9 mouse cellular contexts compared by ENCODE assay signal in the genomic region with DNA sequence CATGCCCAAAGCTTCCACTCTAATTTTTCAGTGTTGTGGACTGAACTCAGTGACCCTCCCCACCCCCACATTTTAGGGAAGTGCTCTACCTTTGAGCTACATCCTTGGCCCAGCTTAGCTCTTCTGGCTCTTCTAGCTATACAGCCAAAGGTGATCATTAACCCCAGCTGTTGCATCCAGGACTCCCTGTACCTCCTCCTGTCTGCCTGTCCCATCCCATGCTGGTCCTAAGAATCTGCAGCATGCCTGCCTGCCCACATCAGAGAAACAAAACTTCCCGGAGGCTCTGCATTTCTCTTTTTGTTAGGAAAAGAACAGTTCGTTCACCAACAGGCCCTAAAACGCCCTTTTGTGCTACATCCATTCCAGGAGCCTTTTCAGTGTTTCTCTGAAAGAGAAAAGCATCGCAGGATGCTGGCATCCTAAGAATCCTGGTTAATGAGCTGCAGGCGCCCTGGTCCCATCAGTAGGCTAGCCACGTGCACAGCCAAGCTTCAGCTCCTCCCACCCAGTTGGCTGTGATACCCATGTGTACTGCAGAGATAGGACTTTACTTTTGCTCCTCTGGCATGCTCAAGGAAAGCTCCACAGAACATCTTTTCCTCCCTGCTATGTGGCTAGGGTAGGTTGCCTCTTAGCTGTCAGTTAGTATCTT. TPM values are rescaled to one million over a fixed set of nuclear protein-coding genes. Genes with fewer than 3 reads are reported as not detected.
DNase-seq lines count a peak whose midpoint lies in the region; ATAC-seq and TF ChIP-seq lines count a peak whose summit lies in the region.
"Had no signal": no experiment of that assay in that cellular context is flagged by ENCODE, and none has a peak within 500 bp of the region (broad histone marks: within the 10 kb centered on the region; RNA-seq: fewer than 3 reads in every experiment).

No protein-coding gene starts in this region.

- H3K27ac ChIP-seq in embryonic facial prominence, embryonic 10.5 days (replicated peaks): peak overlapping the region; percentile 71
- peak overlapping the region; percentile 81 for H3K27ac ChIP-seq in hindbrain, embryonic 15.5 days (replicated peaks)
- peak overlapping the region; percentile 69; the same call in 1 of the 2 replicates for H3K27ac ChIP-seq in midbrain, postnatal 0 days (ENCODE audit: low read depth, low read length)
- no peak overlapping the region for H3K27ac ChIP-seq in gastrocnemius, adult 2 months

- no peaks in the 10 kb centered on the region for H3K36me3 ChIP-seq in embryonic facial prominence, embryonic 10.5 days (replicated peaks)
- no peaks in the 10 kb centered on the region for H3K36me3 ChIP-seq in hindbrain, embryonic 15.5 days
- no peaks in the 10 kb centered on the region for H3K36me3 ChIP-seq in midbrain, postnatal 0 days (ENCODE audit: insufficient read depth, low read length)

- peaks cover 41% of the 10 kb centered on the region for H3K4me1 ChIP-seq in embryonic facial prominence, embryonic 10.5 days
- H3K4me1 ChIP-seq in hindbrain, embryonic 15.5 days (replicated peaks): peaks cover 10% of the 10 kb centered on the region
- H3K4me1 ChIP-seq in midbrain, postnatal 0 days (ENCODE audit: insufficient read depth, low read length): no peaks in the 10 kb centered on the region

- TF ChIP-seq CTCF in midbrain, postnatal 0 days (IDR thresholded peaks at IDR 0.05): no peak
- no peak for TF ChIP-seq CTCF in gastrocnemius, adult 2 months (IDR thresholded peaks at IDR 0.05)

- peak; percentile 95 for DNase-seq in Muller cell, postnatal 12 days (ENCODE audit: inconsistent ontology term)
- DNase-seq in embryonic facial prominence, embryonic 10.5 days (ENCODE audit: low spot score): peak; percentile 72
- DNase-seq in left cerebral cortex, postnatal 10 days (ENCODE audit: extremely low spot score in 1 of 2, low spot score in 2 of 2): peak; percentile 58 to 70
- DNase-seq in midbrain, postnatal 0 days (ENCODE audit: low spot score): peak; percentile 85
- no peak for DNase-seq in lung, postnatal 10 days
- no peak for DNase-seq in lung, adult 18-20 months
- no peak for DNase-seq in gastrocnemius, adult 2 months

- no peak overlapping the region for H3K9ac ChIP-seq in hindbrain, embryonic 15.5 days
- no peak overlapping the region for H3K9ac ChIP-seq in midbrain, postnatal 0 days (replicated peaks; ENCODE audit: low read length, poor library complexity, severe bottlenecking)

- peak; percentile 90; the same call in 1 of the 2 replicates for ATAC-seq in hindbrain, embryonic 15.5 days (ENCODE audit: low FRiP score, low read depth)
- peak; percentile 86 for ATAC-seq in midbrain, postnatal 0 days (ENCODE audit: low FRiP score)
- ATAC-seq: Patski had no signal

- H3K4me3 ChIP-seq in embryonic facial prominence, embryonic 10.5 days: no peak overlapping the region
- H3K4me3 ChIP-seq in hindbrain, embryonic 15.5 days: no peak overlapping the region
- H3K4me3 ChIP-seq in midbrain, postnatal 0 days (ENCODE audit: low read depth, low read length): no peak overlapping the region
- H3K4me3 ChIP-seq in gastrocnemius, adult 2 months: no peak overlapping the region

- peak overlapping the region; percentile 30 for H3K4me2 ChIP-seq in hindbrain, embryonic 15.5 days
- no peak overlapping the region for H3K4me2 ChIP-seq in midbrain, postnatal 0 days (ENCODE audit: low read depth, low read length, poor library complexity, severe bottlenecking)

- intact Hi-C loops in left cerebral cortex, postnatal 10 days (cut with DNase I): no loop called here
- intact Hi-C loops in gastrocnemius, adult 2 months (cut with DNase I): no loop called here

- H3K27me3 ChIP-seq in embryonic facial prominence, embryonic 10.5 days (replicated peaks; ENCODE audit: low read depth, poor library complexity, severe bottlenecking): no peaks in the 10 kb centered on the region
- no peaks in the 10 kb centered on the region for H3K27me3 ChIP-seq in hindbrain, embryonic 15.5 days
- H3K27me3 ChIP-seq in midbrain, postnatal 0 days (ENCODE audit: insufficient read depth, low read length): no peaks in the 10 kb centered on the region

- 4% methylated on average over 6 of the region's 6 CpGs for WGBS in embryonic facial prominence, embryonic 10.5 days
- WGBS in hindbrain, embryonic 15.5 days: 3% methylated on average over 6 of the region's 6 CpGs
- 3% methylated on average over 6 of the region's 6 CpGs for WGBS in midbrain, postnatal 0 days

- no peaks in the 10 kb centered on the region for H3K9me3 ChIP-seq in embryonic facial prominence, embryonic 10.5 days
- no peaks in the 10 kb centered on the region for H3K9me3 ChIP-seq in hindbrain, embryonic 15.5 days
- H3K9me3 ChIP-seq in midbrain, postnatal 0 days (ENCODE audit: low read length): no peaks in the 10 kb centered on the region

RNA-seq across cellular contexts. Expression of a gene that starts 18.1 kb away (rescaled TPM):
- polyA plus RNA-seq in embryonic facial prominence, embryonic 10.5 days (2016; fragmentation: Nextera tagmentation; extraction: Ambion mirVana): not detected in 2 replicates
- polyA plus RNA-seq in hindbrain, embryonic 15.5 days (2015; fragmentation: Nextera tagmentation; extraction: Ambion mirVana): not detected in 2 replicates
- total RNA-seq in left cerebral cortex, postnatal 10 days (2021): not detected
- total RNA-seq in midbrain, postnatal 0 days (2014; rRNA removed): not detected in 2 replicates
- polyA plus RNA-seq in midbrain, postnatal 0 days (2015; fragmentation: Nextera tagmentation; extraction: Ambion mirVana): not detected in 2 replicates
- not detected for total RNA-seq in gastrocnemius, adult 2 months (2021)
- polyA plus RNA-seq: Patski had no signal

RNA-seq across cellular contexts. Expression of a gene that starts 20.2 kb away (rescaled TPM):
- polyA plus RNA-seq in embryonic facial prominence, embryonic 10.5 days (2016; fragmentation: Nextera tagmentation; extraction: Ambion mirVana): 12.6 and 16.6 TPM in 2 replicates
- 20.1 and 20.8 TPM in 2 replicates for polyA plus RNA-seq in hindbrain, embryonic 15.5 days (2015; fragmentation: Nextera tagmentation; extraction: Ambion mirVana)
- total RNA-seq in left cerebral cortex, postnatal 10 days (2021): 10 to 100 TPM; 22.2 to 23.9 TPM
- 20.7 and 27.6 TPM in 2 replicates for total RNA-seq in midbrain, postnatal 0 days (2014; rRNA removed)
- polyA plus RNA-seq in midbrain, postnatal 0 days (2015; fragmentation: Nextera tagmentation; extraction: Ambion mirVana): 16.2 and 17.5 TPM in 2 replicates
- 1 to 10 TPM; 2.5 to 4.6 TPM for total RNA-seq in gastrocnemius, adult 2 months (2021)

RNA-seq across cellular contexts. Expression of a gene that starts 33.5 kb away (rescaled TPM):
- 4.9 and 10.0 TPM in 2 replicates for polyA plus RNA-seq in embryonic facial prominence, embryonic 10.5 days (2016; fragmentation: Nextera tagmentation; extraction: Ambion mirVana)
- 211 and 230 TPM in 2 replicates for polyA plus RNA-seq in hindbrain, embryonic 15.5 days (2015; fragmentation: Nextera tagmentation; extraction: Ambion mirVana)
- total RNA-seq in left cerebral cortex, postnatal 10 days (2021): 100 to 1,000 TPM; 452 to 527 TPM
- 571 and 599 TPM in 2 replicates for total RNA-seq in midbrain, postnatal 0 days (2014; rRNA removed)
- 314 and 354 TPM in 2 replicates for polyA plus RNA-seq in midbrain, postnatal 0 days (2015; fragmentation: Nextera tagmentation; extraction: Ambion mirVana)
- 1 to 10 TPM; 1.6 to 2.7 TPM for total RNA-seq in gastrocnemius, adult 2 months (2021)
- polyA plus RNA-seq: Patski had no signal

RNA-seq across cellular contexts. Expression of a gene that starts 53.6 kb away (rescaled TPM):
- polyA plus RNA-seq in embryonic facial prominence, embryonic 10.5 days (2016; fragmentation: Nextera tagmentation; extraction: Ambion mirVana): 55.1 and 61.0 TPM in 2 replicates
- 21.4 and 24.6 TPM in 2 replicates for polyA plus RNA-seq in hindbrain, embryonic 15.5 days (2015; fragmentation: Nextera tagmentation; extraction: Ambion mirVana)
- 100 to 1,000 TPM in 1 of 2 experiments, 10 to 100 TPM in 1; 63.5 to 266 TPM for total RNA-seq in left cerebral cortex, postnatal 10 days (2021)
- 57.7 and 131 TPM in 2 replicates for total RNA-seq in midbrain, postnatal 0 days (2014; rRNA removed)
- 92.3 and 101 TPM in 2 replicates for polyA plus RNA-seq in midbrain, postnatal 0 days (2015; fragmentation: Nextera tagmentation; extraction: Ambion mirVana)
- 100 to 1,000 TPM; 103 to 148 TPM for total RNA-seq in gastrocnemius, adult 2 months (2021)

RNA-seq across cellular contexts. Expression of a gene that starts 60.0 kb away (rescaled TPM):
- 184 and 196 TPM in 2 replicates for polyA plus RNA-seq in embryonic facial prominence, embryonic 10.5 days (2016; fragmentation: Nextera tagmentation; extraction: Ambion mirVana)
- polyA plus RNA-seq in hindbrain, embryonic 15.5 days (2015; fragmentation: Nextera tagmentation; extraction: Ambion mirVana): 89.2 and 96.5 TPM in 2 replicates
- 100 to 1,000 TPM in 1 of 2 experiments, 10 to 100 TPM in 1; 80.3 to 200 TPM for total RNA-seq in left cerebral cortex, postnatal 10 days (2021)
- 460 and 504 TPM in 2 replicates for total RNA-seq in midbrain, postnatal 0 days (2014; rRNA removed)
- polyA plus RNA-seq in midbrain, postnatal 0 days (2015; fragmentation: Nextera tagmentation; extraction: Ambion mirVana): 387 and 420 TPM in 2 replicates
- total RNA-seq in gastrocnemius, adult 2 months (2021): 100 to 1,000 TPM; 120 to 127 TPM

Comparison
In these comparisons a context has a peak if more than half of its experiments do, and no peak if none do; other contexts are left out.
1. DNase-seq: peak in Muller cell, postnatal 12 days (single experiment), embryonic facial prominence, embryonic 10.5 days (single experiment), left cerebral cortex, postnatal 10 days (2 of 2) and midbrain, postnatal 0 days (single experiment); none in lung, postnatal 10 days (single experiment), lung, adult 18-20 months (0 of 2) and gastrocnemius, adult 2 months (single experiment).
2. RNA of a gene that starts 33.5 kb away (total RNA-seq): 571 to 599 TPM in midbrain, postnatal 0 days and 452 to 527 TPM in left cerebral cortex, postnatal 10 days; 1.6 to 2.7 TPM in gastrocnemius, adult 2 months; every median in the first group is over 100 times any median in the second.